18 mouse cellular contexts compared by ENCODE assay signal in genomic region chr2:36172574-36172973, GRCm38 (mm10). TPM values are rescaled to one million over a fixed set of nuclear protein-coding genes. Genes with fewer than 3 reads are reported as not detected.
DNase-seq lines count a peak whose midpoint lies in the region; ATAC-seq lines count a peak whose summit lies in the region.
"Had no signal": no experiment of that assay in that cellular context is flagged by ENCODE, and none has a peak within 500 bp of the region (broad histone marks: within the 10 kb centered on the region; RNA-seq: fewer than 3 reads in every experiment).

No protein-coding gene starts in this region.

- H3K9me3 ChIP-seq in heart, embryonic 15.5 days (replicated peaks) = no peaks in the 10 kb centered on the region
- no peaks in the 10 kb centered on the region for H3K9me3 ChIP-seq in heart, embryonic 10.5 days
- H3K9me3 ChIP-seq in liver, embryonic 15.5 days (replicated peaks) = no peaks in the 10 kb centered on the region
- H3K9me3 ChIP-seq in liver, embryonic 12.5 days (replicated peaks) = no peaks in the 10 kb centered on the region
- H3K9me3 ChIP-seq: forebrain, embryonic 12.5 days; hindbrain, embryonic 10.5 days; kidney, embryonic 15.5 days; limb, embryonic 13.5 days had no signal

- 82% methylated on average over 3 of the region's 3 CpGs for WGBS in heart, embryonic 15.5 days
- WGBS in heart, embryonic 10.5 days = 83% methylated on average over 3 of the region's 3 CpGs
- 81% methylated on average over 3 of the region's 3 CpGs for WGBS in liver, embryonic 15.5 days (ENCODE audit: insufficient replicate concordance)
- WGBS in liver, embryonic 12.5 days (ENCODE audit: insufficient replicate concordance) = 89% methylated on average over 3 of the region's 3 CpGs

- H3K36me3 ChIP-seq in heart, embryonic 15.5 days = peaks cover 13% of the 10 kb centered on the region
- H3K36me3 ChIP-seq in heart, embryonic 10.5 days = peaks cover 9% of the 10 kb centered on the region; the same call in 1 of the 2 replicates
- H3K36me3 ChIP-seq in liver, embryonic 15.5 days (replicated peaks) = peaks cover 12% of the 10 kb centered on the region; the same call in 1 of the 2 replicates
- H3K36me3 ChIP-seq in liver, embryonic 12.5 days = peaks cover 30% of the 10 kb centered on the region

- H3K27me3 ChIP-seq in heart, embryonic 15.5 days = no peaks in the 10 kb centered on the region
- H3K27me3 ChIP-seq in heart, embryonic 10.5 days (ENCODE audit: insufficient read depth, poor library complexity, severe bottlenecking) = no peaks in the 10 kb centered on the region
- H3K27me3 ChIP-seq in liver, embryonic 15.5 days = no peaks in the 10 kb centered on the region
- no peaks in the 10 kb centered on the region for H3K27me3 ChIP-seq in liver, embryonic 12.5 days (replicated peaks)
- H3K27me3 ChIP-seq: forebrain, embryonic 12.5 days; kidney, embryonic 15.5 days; limb, embryonic 13.5 days had no signal

- no peak for ATAC-seq in heart, embryonic 15.5 days (replicated peaks; ENCODE audit: insufficient number of reproducible peaks, insufficient read depth, low FRiP score, low read depth)
- peak; percentile 18; the same call in 1 of the 2 replicates for ATAC-seq in liver, embryonic 15.5 days (ENCODE audit: insufficient read depth)
- no peak for ATAC-seq in liver, embryonic 12.5 days
- ATAC-seq: hindbrain, postnatal 0 days; intestine, embryonic 16.5 days had no signal

- no peak overlapping the region for H3K4me2 ChIP-seq in heart, embryonic 15.5 days
- no peak overlapping the region for H3K4me2 ChIP-seq in liver, embryonic 15.5 days
- H3K4me2 ChIP-seq in liver, embryonic 12.5 days = no peak overlapping the region
- H3K4me2 ChIP-seq: forebrain, embryonic 12.5 days; kidney, embryonic 15.5 days; limb, embryonic 13.5 days had no signal

- H3K4me1 ChIP-seq in heart, embryonic 15.5 days (replicated peaks) = peaks cover 25% of the 10 kb centered on the region
- peaks cover 10% of the 10 kb centered on the region for H3K4me1 ChIP-seq in heart, embryonic 10.5 days
- no peaks in the 10 kb centered on the region for H3K4me1 ChIP-seq in liver, embryonic 15.5 days (replicated peaks)
- 0 out of 2 replicates have a peak, but pooled peaks cover under 1% of the 10 kb centered on the region for H3K4me1 ChIP-seq in liver, embryonic 12.5 days
- H3K4me1 ChIP-seq: hindbrain, embryonic 10.5 days had no signal

- H3K9ac ChIP-seq in heart, embryonic 15.5 days = no peak overlapping the region
- H3K9ac ChIP-seq in liver, embryonic 15.5 days = no peak overlapping the region
- no peak overlapping the region; the same call in 1 of the 2 replicates for H3K9ac ChIP-seq in liver, embryonic 12.5 days
- H3K9ac ChIP-seq: forebrain, embryonic 12.5 days; kidney, embryonic 15.5 days; limb, embryonic 13.5 days had no signal

- DNase-seq in heart, embryonic 10.5 days (ENCODE audit: low spot score) = no peak
- DNase-seq in lung, postnatal 10 days = peak; percentile 31
- DNase-seq in lung, postnatal 25 days (ENCODE audit: low spot score) = no peak
- DNase-seq in cerebellum, adult 11-12 months = no peak
- DNase-seq: adrenal gland, postnatal 25 days; cerebellum, adult 9-11 months; heart, postnatal 10 days had no signal

- peak overlapping the region; percentile 18; the same call in 1 of the 2 replicates for H3K27ac ChIP-seq in heart, embryonic 15.5 days
- H3K27ac ChIP-seq in heart, embryonic 10.5 days = no peak overlapping the region
- H3K27ac ChIP-seq in liver, embryonic 15.5 days (replicated peaks) = no peak overlapping the region
- no peak overlapping the region for H3K27ac ChIP-seq in liver, embryonic 12.5 days
- H3K27ac ChIP-seq: forebrain, embryonic 12.5 days; hindbrain, embryonic 10.5 days; hindbrain, postnatal 0 days; kidney, embryonic 15.5 days; limb, embryonic 13.5 days; macrophage had no signal

- H3K4me3 ChIP-seq in heart, embryonic 15.5 days = no peak overlapping the region
- no peak overlapping the region for H3K4me3 ChIP-seq in heart, embryonic 10.5 days
- no peak overlapping the region for H3K4me3 ChIP-seq in liver, embryonic 15.5 days (replicated peaks)
- no peak overlapping the region for H3K4me3 ChIP-seq in liver, embryonic 12.5 days
- H3K4me3 ChIP-seq: erythroblast, embryonic 14.5 days; forebrain, embryonic 12.5 days; hindbrain, embryonic 10.5 days; kidney, embryonic 15.5 days; limb, embryonic 13.5 days had no signal

RNA-seq across cellular contexts. Expression of gene Rbm18, which starts 36.0 kb away (rescaled TPM):
- polyA plus RNA-seq in heart, embryonic 15.5 days (2015; fragmentation: Nextera tagmentation; extraction: Ambion mirVana) = 62.6 and 63.6 TPM in 2 replicates
- 60.0 and 60.7 TPM in 2 replicates for polyA plus RNA-seq in heart, embryonic 10.5 days (2016; fragmentation: Nextera tagmentation; extraction: Ambion mirVana)
- 22.8 and 23.8 TPM in 2 replicates for polyA plus RNA-seq in liver, embryonic 15.5 days (2015; fragmentation: Nextera tagmentation; extraction: Ambion mirVana)
- polyA plus RNA-seq in liver, embryonic 12.5 days (2016; fragmentation: Nextera tagmentation; extraction: Ambion mirVana) = 28.2 and 29.9 TPM in 2 replicates

RNA-seq across cellular contexts. Expression of gene Mrrf, which starts 36.4 kb away (rescaled TPM):
- polyA plus RNA-seq in heart, embryonic 15.5 days (2015; fragmentation: Nextera tagmentation; extraction: Ambion mirVana) = 32.4 and 38.6 TPM in 2 replicates
- polyA plus RNA-seq in heart, embryonic 10.5 days (2016; fragmentation: Nextera tagmentation; extraction: Ambion mirVana) = 29.9 and 35.0 TPM in 2 replicates
- polyA plus RNA-seq in liver, embryonic 15.5 days (2015; fragmentation: Nextera tagmentation; extraction: Ambion mirVana) = 17.2 and 18.3 TPM in 2 replicates
- 24.9 and 25.7 TPM in 2 replicates for polyA plus RNA-seq in liver, embryonic 12.5 days (2016; fragmentation: Nextera tagmentation; extraction: Ambion mirVana)

RNA-seq across cellular contexts. Expression of gene Ptgs1, which starts 57.7 kb away (rescaled TPM):
- 23.0 and 29.7 TPM in 2 replicates for polyA plus RNA-seq in heart, embryonic 15.5 days (2015; fragmentation: Nextera tagmentation; extraction: Ambion mirVana)
- polyA plus RNA-seq in heart, embryonic 10.5 days (2016; fragmentation: Nextera tagmentation; extraction: Ambion mirVana) = 12.2 and 16.4 TPM in 2 replicates
- polyA plus RNA-seq in liver, embryonic 15.5 days (2015; fragmentation: Nextera tagmentation; extraction: Ambion mirVana) = 20.9 and 22.8 TPM in 2 replicates
- 21.1 and 21.4 TPM in 2 replicates for polyA plus RNA-seq in liver, embryonic 12.5 days (2016; fragmentation: Nextera tagmentation; extraction: Ambion mirVana)
